Mouse (Mus musculus): ENCODE data around the gene Isyna1. TPM values are rescaled to one million over a fixed set of nuclear protein-coding genes. Genes with fewer than 3 reads are reported as not detected.
A peak's percentile ranks its signal among the peaks of the same experiment; 100 is the strongest.

The Isyna1 gene
- total and polyA plus RNA-seq, 3 experiments = 84.1 to 189 TPM; not detected in 1

DNA sequence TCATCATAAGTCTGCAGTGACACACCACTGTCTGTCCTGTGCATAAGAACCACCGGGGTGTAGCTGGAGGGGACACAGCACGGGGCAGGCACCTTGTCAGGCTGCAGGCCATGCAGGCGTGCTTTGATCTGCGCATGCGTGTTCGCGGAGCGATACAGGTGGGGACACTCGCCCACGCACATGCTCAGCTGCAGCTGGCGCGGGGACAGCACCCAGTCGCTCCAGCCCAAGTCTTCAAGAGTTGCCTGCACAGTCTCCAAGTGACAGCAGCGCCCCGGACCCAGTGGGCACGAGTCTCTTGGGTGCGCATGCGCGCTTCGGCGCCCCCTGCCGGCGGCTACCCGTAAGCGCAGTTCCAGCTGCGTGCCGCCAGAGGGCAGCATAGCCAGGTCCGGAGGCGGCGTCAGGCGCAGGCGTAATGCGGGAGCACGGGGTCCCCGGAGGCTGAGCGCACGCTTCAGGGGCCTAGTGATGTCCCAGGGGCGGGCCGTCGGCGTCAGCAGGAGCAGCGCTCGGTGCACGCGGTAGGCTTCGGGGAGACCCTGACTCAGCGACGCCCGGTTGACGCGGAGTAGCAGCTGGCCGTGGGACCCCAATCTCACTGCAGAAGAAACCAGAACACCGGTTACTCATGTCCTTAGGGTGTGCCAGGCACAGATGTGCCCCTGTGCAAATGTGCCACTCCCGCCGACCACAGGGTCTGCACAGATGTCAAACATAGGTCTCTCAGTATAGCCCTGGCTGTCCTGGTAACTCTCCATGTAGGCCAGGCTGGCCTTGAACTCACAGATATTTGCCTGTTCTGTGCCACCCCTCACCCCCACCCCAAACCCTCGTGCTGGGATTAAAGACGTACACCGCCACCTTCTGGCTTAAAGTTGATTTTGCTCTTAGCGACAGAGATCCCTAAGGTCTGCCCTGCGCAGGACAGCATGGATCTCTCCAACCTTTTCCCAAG is 35.7 kb downstream of the Isyna1 start:
- peaks cover 0 to 2% of the 10 kb centered on the region in 2 experiments; a peak in 1 of 4 replicates for H3K36me3 ChIP-seq (ENCODE audit: control insufficient read depth in 1 of 2, insufficient read depth in 2 of 2, low read length in 2 of 2)
- DNase-seq (ENCODE audit: low read depth, low spot score) = peak; percentile 94
- H3K9ac ChIP-seq (ENCODE audit: control insufficient read depth, low read depth, low read length, poor library complexity, severe bottlenecking) = peak overlapping the region; percentile 71
- H3K79me2 ChIP-seq (ENCODE audit: control insufficient read depth, insufficient read depth, low read length, poor library complexity) = no peaks in the 10 kb centered on the region; the same call in 1 of the 2 replicates
- H3K4me3 ChIP-seq (ENCODE audit: control insufficient read depth in 1 of 2, insufficient read depth in 1 of 2, low read depth in 2 of 2, low read length in 2 of 2) = peak overlapping the region; percentile 53 to 63
- no peaks in the 10 kb centered on the region for H3K9me3 ChIP-seq (replicated peaks; ENCODE audit: insufficient read depth, low read length)
- peak overlapping the region; percentile 57 for H3K27ac ChIP-seq (ENCODE audit: control insufficient read depth, low read depth, low read length)
- H3K27me3 ChIP-seq (ENCODE audit: control insufficient read depth in 1 of 2, insufficient read depth in 2 of 2, low read length in 2 of 2) = no peaks in the 10 kb centered on the region
- peaks cover 2 to 14% of the 10 kb centered on the region in 2 experiments; a peak in 3 of 4 replicates for H3K4me1 ChIP-seq (ENCODE audit: control insufficient read depth in 1 of 2, insufficient read depth in 2 of 2, low read length in 2 of 2)
- TF ChIP-seq NELFE (IDR thresholded peaks at IDR 0.05; ENCODE audit: low read depth, low read length) (peak; percentile 76), E2F4 (IDR thresholded peaks at IDR 0.05; ENCODE audit: borderline replicate concordance, low read depth, low read length) (no peak), CTCF (IDR thresholded peaks at IDR 0.05 in 2 of 3, conservative IDR thresholded peaks at IDR 0.05 in 1 of 3; ENCODE audit: control insufficient read depth in 1 of 3, insufficient read depth in 1 of 3, low read depth in 2 of 3, low read length in 3 of 3, poor library complexity in 1 of 3, severe bottlenecking in 1 of 3) (peak; percentile 94 to 100 (median 98)), MXI1 (IDR thresholded peaks at IDR 0.05; ENCODE audit: low read depth, low read length) (peak; percentile 90), CHD2 (IDR thresholded peaks at IDR 0.05; ENCODE audit: low read length) (no peak; the same call in 1 of the 2 replicates), ELF1 (IDR thresholded peaks at IDR 0.05; ENCODE audit: low read depth, low read length) (0 out of 2 replicates have a peak, but pooled peaks have one; percentile 30), GABPA (IDR thresholded peaks at IDR 0.05; ENCODE audit: low read depth, low read length) (no peak), KAT2A (conservative IDR thresholded peaks at IDR 0.05; ENCODE audit: low read depth, low read length) (no peak), CHD1 (IDR thresholded peaks at IDR 0.05; ENCODE audit: low read depth, low read length) (no peak), SIN3A (IDR thresholded peaks at IDR 0.05; ENCODE audit: low read length) (peak; percentile 54), UBTF (IDR thresholded peaks at IDR 0.05; ENCODE audit: borderline replicate concordance, insufficient read depth, low read depth, low read length) (no peak), TAL1 (IDR thresholded peaks at IDR 0.05; ENCODE audit: low read length) (no peak), MAFK (IDR thresholded peaks at IDR 0.05; ENCODE audit: borderline replicate concordance, low read depth, low read length) (no peak), BHLHE40 (IDR thresholded peaks at IDR 0.05; ENCODE audit: borderline replicate concordance, low read depth, low read length) (peak; percentile 69; the same call in 1 of the 2 replicates), MAX (IDR thresholded peaks at IDR 0.05; ENCODE audit: low read length) (peak; percentile 89), POLR2AphosphoS2 (IDR thresholded peaks at IDR 0.05; ENCODE audit: low read length) (peak; percentile 50; the same call in 1 of the 2 replicates), RAD21 (IDR thresholded peaks at IDR 0.05; ENCODE audit: low read depth, low read length) (peak; percentile 73), EP300 (IDR thresholded peaks at IDR 0.05; ENCODE audit: low read depth in 1 of 2, low read length in 2 of 2) (peak in 1 of 2 experiments; percentile 48; a peak in 2 of 4 replicates), ETS1 (IDR thresholded peaks at IDR 0.05; ENCODE audit: low read depth, low read length) (peak; percentile 57), NRF1 (IDR thresholded peaks at IDR 0.05; ENCODE audit: insufficient read depth, low read depth, low read length, poor library complexity, severe bottlenecking) (peak; percentile 93), ZNF384 (IDR thresholded peaks at IDR 0.05; ENCODE audit: low read depth, low read length) (peak; percentile 20; the same call in 1 of the 2 replicates), HCFC1 (IDR thresholded peaks at IDR 0.05; ENCODE audit: low read depth, low read length) (peak; percentile 76), ZMIZ1 (IDR thresholded peaks at IDR 0.05; ENCODE audit: low read depth, low read length) (peak; percentile 55; the same call in 1 of the 2 replicates), JUND (IDR thresholded peaks at IDR 0.05; ENCODE audit: low read depth, low read length) (peak; percentile 62), MYB (IDR thresholded peaks at IDR 0.05; ENCODE audit: low read depth, low read length) (no peak), TCF12 (IDR thresholded peaks at IDR 0.05; ENCODE audit: low read depth, low read length) (peak; percentile 58), USF1 (IDR thresholded peaks at IDR 0.05; ENCODE audit: low read depth, low read length) (peak; percentile 43; the same call in 1 of the 2 replicates), POLR2A (IDR thresholded peaks at IDR 0.05; ENCODE audit: control insufficient read depth in 1 of 2, insufficient read depth in 1 of 2, low read depth in 1 of 2, low read length in 2 of 2, poor library complexity in 1 of 2) (peak; percentile 56 to 67; a peak in 3 of 4 replicates), GATA1 (IDR thresholded peaks at IDR 0.05; ENCODE audit: low read depth, low read length) (no peak), ZKSCAN1 (IDR thresholded peaks at IDR 0.05; ENCODE audit: low read depth, low read length) (no peak), ZC3H11A (IDR thresholded peaks at IDR 0.05; ENCODE audit: low read depth, low read length) (peak; percentile 63), MEF2A (IDR thresholded peaks at IDR 0.05; ENCODE audit: extremely low read depth, insufficient replicate concordance, low read depth, low read length, poor library complexity, severe bottlenecking) (no peak), MAZ (IDR thresholded peaks at IDR 0.05; ENCODE audit: low read depth, low read length) (peak; percentile 90), TBP (IDR thresholded peaks at IDR 0.05; ENCODE audit: low read depth, low read length) (no peak), SMC3 (IDR thresholded peaks at IDR 0.05; ENCODE audit: low read depth, low read length) (peak; percentile 76)

All from MEL (cell line).